Mouse (Mus musculus): Measurements from ENCODE around the gene Dll3.

DNA sequence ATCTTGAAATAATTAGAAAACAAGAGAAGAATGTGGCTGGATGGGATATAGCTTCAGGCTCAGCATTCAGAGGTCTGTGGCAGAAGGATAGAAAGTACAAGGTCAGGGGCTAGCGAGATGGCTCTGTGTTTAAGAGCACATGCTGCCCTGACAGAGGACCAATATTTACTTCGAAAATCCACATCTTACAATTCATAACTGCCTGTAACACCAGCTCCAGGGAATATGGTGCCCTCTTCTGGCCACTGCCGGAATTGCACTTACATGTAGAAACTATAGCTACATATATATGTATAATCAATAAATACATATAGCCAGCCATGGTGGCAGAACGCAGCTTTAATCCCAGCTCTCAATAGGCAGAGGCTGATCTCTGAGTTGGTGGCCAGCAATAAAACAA is 42.6 kb upstream of the Dll3 start:
- no peak for TF ChIP-seq USF1 (IDR thresholded peaks at IDR 0.05; ENCODE audit: low read depth)
- no peak for TF ChIP-seq POLR2A (IDR thresholded peaks at IDR 0.05; ENCODE audit: insufficient read length, low read depth)
- TF ChIP-seq E2F4 (IDR thresholded peaks at IDR 0.05; ENCODE audit: insufficient read depth): no peak
- no peak for TF ChIP-seq CEBPB (IDR thresholded peaks at IDR 0.05; ENCODE audit: insufficient read depth, poor library complexity, severe bottlenecking)
- no peak for TF ChIP-seq SRF (IDR thresholded peaks at IDR 0.05; ENCODE audit: control insufficient read depth, insufficient read length, low read depth)
- no peak for TF ChIP-seq TCF12 (IDR thresholded peaks at IDR 0.05; ENCODE audit: insufficient read depth, poor library complexity, severe bottlenecking)
- no peak for TF ChIP-seq MYOG (IDR thresholded peaks at IDR 0.05; ENCODE audit: control insufficient read depth in 1 of 3, insufficient read depth in 1 of 3, insufficient read length in 2 of 3, low read depth in 2 of 3)
- TF ChIP-seq MAX (IDR thresholded peaks at IDR 0.05; ENCODE audit: low read depth): no peak
- TF ChIP-seq TCF3 (IDR thresholded peaks at IDR 0.05; ENCODE audit: insufficient read length, low read depth): no peak
- TF ChIP-seq POLR2AphosphoS2 (IDR thresholded peaks at IDR 0.05; ENCODE audit: insufficient read length, low read depth): no peak
- TF ChIP-seq MYOD1 (IDR thresholded peaks at IDR 0.05; ENCODE audit: control insufficient read depth in 1 of 3, insufficient read length in 2 of 3, low read depth in 2 of 3): no peak
- no peak for TF ChIP-seq REST (IDR thresholded peaks at IDR 0.05; ENCODE audit: insufficient read depth, insufficient read length)

Data from myocyte (in vitro differentiated cells).